Mouse (Mus musculus): ENCODE results near the gene Pfdn6. TPM values are rescaled to one million over a fixed set of nuclear protein-coding genes. Genes with fewer than 3 reads are reported as not detected.

Pfdn6 gene
- polyA plus RNA-seq, 1 experiment from 2014 or later = 96.8 TPM

- Histone ChIP-seq H3K27ac (replicated peaks) (no peak overlapping the region; the same call in 1 of the 2 replicates), H3K36me3 (ENCODE audit: control insufficient read depth, insufficient read depth, low read length) (peaks cover 15% of the 10 kb centered on the region), H3K9ac (ENCODE audit: low read length) (peak overlapping the region; percentile 71; the same call in 1 of the 2 replicates), H3K4me3 (ENCODE audit: low read depth, low read length) (peak overlapping the region; percentile 58), H3K27me3 (ENCODE audit: control insufficient read depth, insufficient read depth, low read length) (no peaks in the 10 kb centered on the region), H3K4me1 (replicated peaks; ENCODE audit: control insufficient read depth, insufficient read depth) (no peaks in the 10 kb centered on the region), H3K4me2 (replicated peaks; ENCODE audit: low read depth) (peak overlapping the region; percentile 77), H3K9me3 (ENCODE audit: control insufficient read depth, low read length) (no peaks in the 10 kb centered on the region)
- ATAC-seq (ENCODE audit: low FRiP score, low TSS enrichment) (no peak), DNase-seq (ENCODE audit: low spot score) (no peak)
- 70% methylated on average over 31 of the region's 31 CpGs for WGBS
- TF ChIP-seq CTCF (IDR thresholded peaks at IDR 0.05; ENCODE audit: low read depth) (no peak), EP300 (optimal IDR thresholded peaks at IDR 0.05) (no peak)
Measured at GRCm38 (mm10) chr17:33916847-33917655, 23.1 kb downstream of the Pfdn6 start.

DNA sequence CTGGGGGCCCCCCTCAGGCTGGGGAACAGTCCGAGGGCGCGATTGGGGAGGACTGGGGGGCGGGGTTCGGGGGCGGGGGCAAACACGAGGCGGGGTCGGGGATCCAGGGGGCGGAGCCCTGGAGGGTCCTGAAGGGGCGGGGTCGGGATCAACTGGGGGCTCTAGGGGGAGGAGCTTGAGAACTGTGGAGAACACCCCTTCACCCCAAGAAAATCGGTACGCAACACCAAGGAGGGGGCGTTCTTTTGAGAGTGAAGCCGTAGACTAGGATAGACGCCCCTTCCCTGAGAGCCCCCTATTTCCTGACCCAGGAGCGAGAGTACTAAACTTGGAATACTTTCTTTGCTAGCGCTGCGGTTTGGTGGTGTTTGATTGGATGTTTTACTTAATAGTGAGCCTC, 23.8 kb downstream of the Pfdn6 start:
- WGBS = under 1% methylated on average over 18 of the region's 20 CpGs
- no peak for ATAC-seq (ENCODE audit: low FRiP score, low TSS enrichment)

DNA sequence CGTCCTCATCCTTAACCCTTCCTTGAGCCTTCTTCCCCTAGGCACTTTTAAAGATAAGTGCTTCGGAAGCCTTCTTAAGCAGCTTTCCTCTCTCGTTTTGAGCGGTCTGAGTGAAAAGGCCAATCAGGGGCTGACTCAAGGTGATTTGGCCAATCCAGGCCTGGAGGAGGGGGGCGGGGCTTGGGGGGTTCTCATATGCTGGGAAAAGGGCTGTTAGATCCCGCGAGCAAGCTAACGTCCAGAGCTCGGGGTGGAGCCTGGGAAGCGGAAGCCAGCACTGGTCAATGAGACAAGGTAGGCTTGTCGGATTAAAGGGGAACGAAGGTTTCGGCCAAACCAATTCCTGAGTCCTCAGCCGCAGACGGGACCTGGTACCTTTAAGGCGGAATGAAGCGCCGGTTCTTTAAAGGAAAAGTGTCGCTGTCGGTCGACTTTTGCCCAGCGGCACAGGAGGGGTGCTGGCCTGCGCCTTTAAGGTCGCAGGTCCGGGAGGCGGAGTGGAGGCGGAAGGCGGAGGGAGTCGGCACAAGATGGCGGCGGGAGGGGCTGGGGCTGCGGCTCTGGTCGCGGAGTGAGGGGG, 24.4 kb downstream of the Pfdn6 start, which contains the start of the genes Tapbp and Zbtb22:
TSS of gene Tapbp (plus strand) at position 229 of the 580 bp plus-strand sequence.
TSS of gene Zbtb22 (plus strand) at position 234 of the 580 bp plus-strand sequence.
- H3K4me2 ChIP-seq (replicated peaks; ENCODE audit: low read depth) = peak within 1 kb of the TSS; percentile 77
- H3K27ac ChIP-seq (replicated peaks) = peak within 1 kb of the TSS; percentile 81
- peak within 1 kb of the TSS; percentile 58 for H3K4me3 ChIP-seq (ENCODE audit: low read depth, low read length)
- under 1% methylated on average over 31 of the region's 34 CpGs for WGBS
- H3K27me3 ChIP-seq (ENCODE audit: control insufficient read depth, insufficient read depth, low read length) = no peaks in the 10 kb centered on the region
- peaks cover 20% of the 10 kb centered on the region for H3K36me3 ChIP-seq (ENCODE audit: control insufficient read depth, insufficient read depth, low read length)
- no peaks in the 10 kb centered on the region for H3K9me3 ChIP-seq (ENCODE audit: control insufficient read depth, low read length)
- TF ChIP-seq EP300 (optimal IDR thresholded peaks at IDR 0.05) (peak; percentile 85), CTCF (IDR thresholded peaks at IDR 0.05; ENCODE audit: low read depth) (no peak)
- peak; percentile 99 for DNase-seq (ENCODE audit: low spot score)
- H3K9ac ChIP-seq (ENCODE audit: low read length) = peak within 1 kb of the TSS; percentile 71
- H3K4me1 ChIP-seq (replicated peaks; ENCODE audit: control insufficient read depth, insufficient read depth) = no peaks in the 10 kb centered on the region
- peak; percentile 93 for ATAC-seq (ENCODE audit: low FRiP score, low TSS enrichment)

More for the DNA sequence above, 23.8 kb downstream of the Pfdn6 start:
- DNase-seq (ENCODE audit: low spot score) = no peak
- peak overlapping the region; percentile 71 for H3K9ac ChIP-seq (ENCODE audit: low read length)
- H3K36me3 ChIP-seq (ENCODE audit: control insufficient read depth, insufficient read depth, low read length) = peaks cover 20% of the 10 kb centered on the region
- H3K27me3 ChIP-seq (ENCODE audit: control insufficient read depth, insufficient read depth, low read length) = no peaks in the 10 kb centered on the region
- H3K27ac ChIP-seq (replicated peaks) = peak overlapping the region; percentile 81
- peak overlapping the region; percentile 58 for H3K4me3 ChIP-seq (ENCODE audit: low read depth, low read length)
- peak overlapping the region; percentile 77 for H3K4me2 ChIP-seq (replicated peaks; ENCODE audit: low read depth)
- H3K4me1 ChIP-seq (replicated peaks; ENCODE audit: control insufficient read depth, insufficient read depth) = no peaks in the 10 kb centered on the region
- no peak for TF ChIP-seq EP300 (optimal IDR thresholded peaks at IDR 0.05)
- TF ChIP-seq CTCF (IDR thresholded peaks at IDR 0.05; ENCODE audit: low read depth) = no peak
- no peaks in the 10 kb centered on the region for H3K9me3 ChIP-seq (ENCODE audit: control insufficient read depth, low read length)

GRCm38 (mm10) chr17:33914969-33915391, 25.2 kb downstream of the Pfdn6 start:
- DNase-seq (ENCODE audit: low spot score) = no peak
- Histone ChIP-seq H3K27ac (replicated peaks) (no peak overlapping the region), H3K4me1 (replicated peaks; ENCODE audit: control insufficient read depth, insufficient read depth) (peaks cover 3% of the 10 kb centered on the region; the same call in 1 of the 2 replicates), H3K36me3 (ENCODE audit: control insufficient read depth, insufficient read depth, low read length) (peaks cover 20% of the 10 kb centered on the region), H3K9me3 (ENCODE audit: control insufficient read depth, low read length) (no peaks in the 10 kb centered on the region), H3K9ac (ENCODE audit: low read length) (no peak overlapping the region), H3K4me2 (replicated peaks; ENCODE audit: low read depth) (peak overlapping the region; percentile 27; the same call in 1 of the 2 replicates), H3K27me3 (ENCODE audit: control insufficient read depth, insufficient read depth, low read length) (no peaks in the 10 kb centered on the region), H3K4me3 (ENCODE audit: low read depth, low read length) (no peak overlapping the region)
- WGBS = 71% methylated on average over 13 of the region's 13 CpGs
- TF ChIP-seq EP300 (optimal IDR thresholded peaks at IDR 0.05) (no peak), CTCF (IDR thresholded peaks at IDR 0.05; ENCODE audit: low read depth) (peak; percentile 55)
- no peak for ATAC-seq (ENCODE audit: low FRiP score, low TSS enrichment)

GRCm38 (mm10) chr17:33913905-33914304, 26.2 kb downstream of the Pfdn6 start:
- ATAC-seq (ENCODE audit: low FRiP score, low TSS enrichment) (no peak), DNase-seq (ENCODE audit: low spot score) (no peak)
- Histone ChIP-seq H3K9ac (ENCODE audit: low read length) (no peak overlapping the region), H3K36me3 (ENCODE audit: control insufficient read depth, insufficient read depth, low read length) (peaks cover 20% of the 10 kb centered on the region), H3K4me1 (replicated peaks; ENCODE audit: control insufficient read depth, insufficient read depth) (peaks cover 3% of the 10 kb centered on the region; the same call in 1 of the 2 replicates), H3K4me2 (replicated peaks; ENCODE audit: low read depth) (no peak overlapping the region), H3K9me3 (ENCODE audit: control insufficient read depth, low read length) (no peaks in the 10 kb centered on the region), H3K27me3 (ENCODE audit: control insufficient read depth, insufficient read depth, low read length) (no peaks in the 10 kb centered on the region), H3K4me3 (ENCODE audit: low read depth, low read length) (no peak overlapping the region), H3K27ac (replicated peaks) (no peak overlapping the region)
- WGBS = 95% methylated on average over 8 of the region's 8 CpGs
- no peak for TF ChIP-seq EP300 (optimal IDR thresholded peaks at IDR 0.05)
- TF ChIP-seq CTCF (IDR thresholded peaks at IDR 0.05; ENCODE audit: low read depth) = no peak

Measured in stomach, postnatal 0 days (tissue).